Mouse (Mus musculus): Measurements from ENCODE around the gene Fmnl3. TPM values are rescaled to one million over a fixed set of nuclear protein-coding genes. Genes with fewer than 3 reads are reported as not detected.

The Fmnl3 gene
- polyA plus RNA-seq, 1 experiment, result 8.2 TPM

DNA sequence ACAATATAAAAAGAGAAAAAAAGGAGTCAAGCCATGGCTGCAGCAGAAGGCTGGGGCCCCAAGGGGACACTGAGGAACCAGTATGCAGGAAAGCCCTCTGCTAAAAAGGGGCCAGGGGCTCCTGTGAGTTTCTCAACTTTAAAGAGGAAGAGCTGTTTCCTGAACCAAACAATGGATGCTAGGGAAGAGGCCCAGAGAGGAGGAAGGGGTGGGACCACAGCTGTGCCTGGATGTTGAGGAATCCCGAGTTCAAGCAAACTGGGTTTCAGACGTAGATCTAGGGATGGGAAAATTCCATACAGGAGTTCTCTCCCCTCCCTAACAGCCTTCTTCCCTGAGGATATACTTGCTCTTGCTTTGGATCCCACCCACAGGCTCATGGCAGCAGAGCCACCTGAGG is 43.9 kb downstream of the Fmnl3 start:
- WGBS, result 61% methylated on average over 2 of the region's 2 CpGs
- no peak overlapping the region for H3K4me3 ChIP-seq (ENCODE audit: low read depth, low read length)
- no peak overlapping the region for H3K27ac ChIP-seq (ENCODE audit: insufficient read depth, low read depth, low read length)
- H3K4me1 ChIP-seq (ENCODE audit: control insufficient read depth, insufficient read depth, insufficient read length, low read length), result peaks cover 5% of the 10 kb centered on the region; the same call in 1 of the 2 replicates
- H3K36me3 ChIP-seq (ENCODE audit: control insufficient read depth, insufficient read depth, low read length), result no peaks in the 10 kb centered on the region; the same call in 1 of the 2 replicates
- TF ChIP-seq POLR2A (IDR thresholded peaks at IDR 0.05; ENCODE audit: low read depth, low read length), result no peak
- no peak for TF ChIP-seq CTCF (IDR thresholded peaks at IDR 0.05; ENCODE audit: extremely low read depth, insufficient read length, insufficient replicate concordance, low read depth, low read length)
- H3K27me3 ChIP-seq (ENCODE audit: control insufficient read depth, insufficient read depth, low read length), result no peaks in the 10 kb centered on the region

DNA sequence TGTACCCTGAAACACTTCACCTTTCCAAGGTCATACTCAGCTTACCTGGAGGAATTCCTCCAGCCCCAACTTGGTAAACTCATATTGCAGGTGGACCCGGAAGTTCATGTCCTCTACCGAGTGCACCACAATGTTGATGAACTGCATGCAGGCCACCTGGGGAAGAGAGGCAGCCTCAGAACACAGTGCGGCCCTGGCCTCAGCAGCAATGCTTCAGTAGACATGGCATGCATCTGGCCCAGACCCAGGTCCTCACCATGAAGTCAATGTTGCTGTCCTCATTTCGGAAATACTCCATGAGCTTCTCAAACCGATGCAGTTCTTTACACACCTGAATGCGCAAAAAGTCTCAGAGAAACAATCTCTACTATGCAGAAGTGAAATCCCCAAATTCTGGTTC is 44.7 kb downstream of the Fmnl3 start:
- no peak for TF ChIP-seq CTCF (IDR thresholded peaks at IDR 0.05; ENCODE audit: extremely low read depth, insufficient read length, insufficient replicate concordance, low read depth, low read length)
- TF ChIP-seq POLR2A (IDR thresholded peaks at IDR 0.05; ENCODE audit: low read depth, low read length), result no peak
- H3K4me3 ChIP-seq (ENCODE audit: low read depth, low read length), result no peak overlapping the region
- H3K4me1 ChIP-seq (ENCODE audit: control insufficient read depth, insufficient read depth, insufficient read length, low read length), result peaks cover 2% of the 10 kb centered on the region; the same call in 1 of the 2 replicates
- H3K36me3 ChIP-seq (ENCODE audit: control insufficient read depth, insufficient read depth, low read length), result peaks cover 2% of the 10 kb centered on the region; the same call in 1 of the 2 replicates
- H3K27ac ChIP-seq (ENCODE audit: insufficient read depth, low read depth, low read length), result no peak overlapping the region
- H3K27me3 ChIP-seq (ENCODE audit: control insufficient read depth, insufficient read depth, low read length), result no peaks in the 10 kb centered on the region
- WGBS, result 92% methylated on average over 6 of the region's 6 CpGs

DNA sequence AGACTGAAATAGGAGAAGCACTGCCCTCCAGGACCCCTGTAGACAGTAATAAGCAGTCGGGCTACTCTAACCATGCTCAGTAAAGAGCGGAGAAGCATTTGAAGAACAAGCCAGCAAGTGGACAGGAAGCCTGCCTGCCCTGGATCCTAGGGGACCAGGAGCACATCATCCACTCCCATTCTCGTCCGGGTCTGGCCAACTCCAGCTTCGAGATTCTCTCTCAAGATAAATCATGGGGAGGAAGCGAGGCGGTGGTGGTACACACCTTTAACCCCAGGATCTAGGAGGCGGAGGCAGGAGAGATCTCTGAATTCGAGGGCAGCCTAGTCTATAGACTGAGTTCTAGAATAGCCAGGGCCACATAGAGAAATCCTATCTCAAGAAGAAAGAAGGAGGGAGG is 46.1 kb downstream of the Fmnl3 start:
- Histone ChIP-seq H3K27me3 (ENCODE audit: control insufficient read depth, insufficient read depth, low read length) (no peaks in the 10 kb centered on the region), H3K4me1 (ENCODE audit: control insufficient read depth, insufficient read depth, insufficient read length, low read length) (no peaks in the 10 kb centered on the region), H3K36me3 (ENCODE audit: control insufficient read depth, insufficient read depth, low read length) (peaks cover 2% of the 10 kb centered on the region; the same call in 1 of the 2 replicates), H3K4me3 (ENCODE audit: low read depth, low read length) (no peak overlapping the region), H3K27ac (ENCODE audit: insufficient read depth, low read depth, low read length) (no peak overlapping the region)
- 78% methylated on average over 9 of the region's 9 CpGs for WGBS
- no peak for TF ChIP-seq POLR2A (IDR thresholded peaks at IDR 0.05; ENCODE audit: low read depth, low read length)
- no peak for TF ChIP-seq CTCF (IDR thresholded peaks at IDR 0.05; ENCODE audit: extremely low read depth, insufficient read length, insufficient replicate concordance, low read depth, low read length)

DNA sequence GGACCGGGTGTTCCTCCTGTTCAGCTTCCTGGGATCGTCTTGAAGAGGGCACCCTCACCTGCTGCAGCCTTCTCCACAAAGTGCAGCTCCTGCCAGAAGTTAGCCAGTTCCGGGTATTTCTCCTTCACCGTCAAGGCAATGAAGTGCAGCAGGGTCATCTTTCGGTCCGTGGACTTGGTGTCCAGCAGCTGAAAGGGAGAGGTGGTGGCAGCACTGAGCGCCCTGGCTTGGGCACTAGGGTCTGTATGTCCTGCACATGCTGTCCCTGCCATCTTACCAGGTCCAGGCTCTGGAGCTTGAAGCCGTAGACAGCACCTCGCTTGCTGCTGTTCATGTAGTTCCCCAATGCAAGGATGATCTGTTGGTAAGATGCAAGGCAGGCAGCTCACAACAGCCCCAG is 49.3 kb downstream of the Fmnl3 start:
- H3K4me1 ChIP-seq (ENCODE audit: control insufficient read depth, insufficient read depth, insufficient read length, low read length), result no peaks in the 10 kb centered on the region
- WGBS, result 79% methylated on average over 9 of the region's 9 CpGs
- H3K4me3 ChIP-seq (ENCODE audit: low read depth, low read length), result no peak overlapping the region
- no peaks in the 10 kb centered on the region for H3K27me3 ChIP-seq (ENCODE audit: control insufficient read depth, insufficient read depth, low read length)
- no peak overlapping the region for H3K27ac ChIP-seq (ENCODE audit: insufficient read depth, low read depth, low read length)
- TF ChIP-seq POLR2A (IDR thresholded peaks at IDR 0.05; ENCODE audit: low read depth, low read length) (no peak), CTCF (IDR thresholded peaks at IDR 0.05; ENCODE audit: extremely low read depth, insufficient read length, insufficient replicate concordance, low read depth, low read length) (no peak)
- peaks cover 2% of the 10 kb centered on the region; the same call in 1 of the 2 replicates for H3K36me3 ChIP-seq (ENCODE audit: control insufficient read depth, insufficient read depth, low read length)

DNA sequence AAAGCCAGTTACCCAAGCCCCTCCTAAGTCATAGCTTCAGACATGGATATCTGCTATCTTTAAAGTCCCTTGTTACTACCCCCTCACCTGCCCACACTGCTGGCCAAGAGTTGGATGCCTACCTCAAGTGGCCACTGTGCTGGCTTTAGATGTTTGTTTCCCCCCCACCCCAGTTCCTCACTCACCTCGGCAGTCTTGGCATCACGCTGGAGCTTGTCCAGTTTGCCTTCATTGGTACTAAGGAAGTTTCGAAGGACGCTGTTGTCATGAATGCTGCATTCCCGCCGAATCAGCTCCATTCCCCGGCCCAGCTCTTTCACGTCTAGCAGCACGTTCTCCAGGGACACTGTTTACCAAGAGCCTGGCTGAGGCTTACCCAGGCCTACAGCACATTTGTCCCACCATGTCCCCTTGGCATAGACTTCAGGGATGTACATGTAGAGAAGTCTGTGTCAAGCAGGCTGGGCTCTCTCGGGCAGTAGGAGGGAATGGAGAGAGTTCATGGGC is 50.1 kb downstream of the Fmnl3 start:
- no peak for TF ChIP-seq CTCF (IDR thresholded peaks at IDR 0.05; ENCODE audit: extremely low read depth, insufficient read length, insufficient replicate concordance, low read depth, low read length)
- no peak for TF ChIP-seq POLR2A (IDR thresholded peaks at IDR 0.05; ENCODE audit: low read depth, low read length)
- Histone ChIP-seq H3K4me1 (ENCODE audit: control insufficient read depth, insufficient read depth, insufficient read length, low read length) (no peaks in the 10 kb centered on the region), H3K27ac (ENCODE audit: insufficient read depth, low read depth, low read length) (no peak overlapping the region), H3K4me3 (ENCODE audit: low read depth, low read length) (no peak overlapping the region), H3K27me3 (ENCODE audit: control insufficient read depth, insufficient read depth, low read length) (no peaks in the 10 kb centered on the region), H3K36me3 (ENCODE audit: control insufficient read depth, insufficient read depth, low read length) (peaks cover 2% of the 10 kb centered on the region; the same call in 1 of the 2 replicates)
- WGBS, result 84% methylated on average over 10 of the region's 10 CpGs

DNA sequence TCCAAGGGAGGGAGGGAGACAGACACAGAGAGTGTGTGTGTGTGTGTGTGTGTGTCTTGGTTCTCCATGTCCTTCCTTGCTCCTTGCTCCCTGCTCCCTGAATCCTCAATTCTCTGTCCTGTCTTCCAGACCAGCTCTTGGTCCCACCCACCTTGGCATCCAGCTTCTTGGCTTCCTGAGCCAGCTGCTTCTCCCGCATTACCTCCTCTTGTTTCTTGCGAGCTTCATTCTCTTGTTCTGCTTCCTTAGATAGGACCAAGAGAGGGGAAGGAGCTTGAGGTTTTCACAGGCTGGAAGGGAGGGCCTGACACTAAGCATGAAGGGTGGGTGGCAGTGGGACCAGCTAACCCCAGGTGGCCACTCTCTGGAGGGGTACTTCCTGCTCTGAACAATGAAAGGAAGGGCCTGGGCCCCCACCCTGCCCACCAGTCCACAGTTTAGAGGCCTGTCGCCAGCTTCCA is 50.8 kb downstream of the Fmnl3 start:
- no peaks in the 10 kb centered on the region for H3K27me3 ChIP-seq (ENCODE audit: control insufficient read depth, insufficient read depth, low read length)
- TF ChIP-seq POLR2A (IDR thresholded peaks at IDR 0.05; ENCODE audit: low read depth, low read length), result no peak
- TF ChIP-seq CTCF (IDR thresholded peaks at IDR 0.05; ENCODE audit: extremely low read depth, insufficient read length, insufficient replicate concordance, low read depth, low read length), result no peak
- no peak overlapping the region for H3K4me3 ChIP-seq (ENCODE audit: low read depth, low read length)
- peaks cover 2% of the 10 kb centered on the region; the same call in 1 of the 2 replicates for H3K36me3 ChIP-seq (ENCODE audit: control insufficient read depth, insufficient read depth, low read length)
- no peaks in the 10 kb centered on the region for H3K4me1 ChIP-seq (ENCODE audit: control insufficient read depth, insufficient read depth, insufficient read length, low read length)
- 0 out of 2 replicates have a peak overlapping the region, but pooled peaks have one; percentile 2 for H3K27ac ChIP-seq (ENCODE audit: insufficient read depth, low read depth, low read length)
- 59% methylated on average over 3 of the region's 3 CpGs for WGBS

DNA sequence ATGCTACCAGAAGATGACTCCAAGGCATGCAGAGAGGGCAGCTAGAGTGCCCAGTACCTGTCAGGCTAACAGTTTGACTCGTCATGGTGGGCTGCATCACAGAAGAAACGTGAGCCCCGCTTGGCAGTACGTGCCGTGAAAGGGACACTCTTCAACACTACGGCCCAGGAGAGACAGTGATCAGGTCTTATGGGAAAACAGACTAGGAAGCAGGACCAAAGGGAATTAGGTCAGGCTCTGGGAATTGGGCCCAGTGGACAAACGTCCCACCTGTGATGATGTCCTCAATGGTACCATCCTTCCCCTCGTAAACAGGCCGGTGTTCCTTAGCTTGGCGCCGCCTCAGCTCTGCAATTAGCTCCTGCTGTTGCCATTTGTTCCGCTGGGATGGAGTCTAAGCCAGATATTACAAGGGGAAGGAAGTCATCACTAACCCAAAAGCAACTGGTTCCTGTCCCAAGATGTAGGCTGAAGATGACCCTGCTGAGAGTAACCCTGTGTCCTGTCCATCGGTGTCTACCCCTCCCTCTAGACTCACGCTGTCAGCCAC is 51.3 kb downstream of the Fmnl3 start:
- H3K36me3 ChIP-seq (ENCODE audit: control insufficient read depth, insufficient read depth, low read length), result peaks cover 2% of the 10 kb centered on the region; the same call in 1 of the 2 replicates

More for the DNA sequence above, 51.3 kb downstream of the Fmnl3 start:
- Histone ChIP-seq H3K27ac (ENCODE audit: insufficient read depth, low read depth, low read length) (0 out of 2 replicates have a peak overlapping the region, but pooled peaks have one; percentile 2), H3K4me3 (ENCODE audit: low read depth, low read length) (no peak overlapping the region), H3K27me3 (ENCODE audit: control insufficient read depth, insufficient read depth, low read length) (no peaks in the 10 kb centered on the region), H3K4me1 (ENCODE audit: control insufficient read depth, insufficient read depth, insufficient read length, low read length) (no peaks in the 10 kb centered on the region)
- WGBS, result 85% methylated on average over 14 of the region's 14 CpGs
- no peak for TF ChIP-seq POLR2A (IDR thresholded peaks at IDR 0.05; ENCODE audit: low read depth, low read length)
- TF ChIP-seq CTCF (IDR thresholded peaks at IDR 0.05; ENCODE audit: extremely low read depth, insufficient read length, insufficient replicate concordance, low read depth, low read length), result no peak
